Mouse (Mus musculus) kidney, postnatal 36 days (tissue): ENCODE results near the gene Inha.
A peak's percentile ranks its signal among the peaks of the same experiment; 100 is the strongest.

ENCODE experiments used
- DNase-seq, 2 experiments: peaks; one replicate each; pipeline ENCODE4 v3.0.0; 2021 to 2022; ENCODE audit warnings: mixed read lengths in 2 of 2

Gene Inha

GRCm38 (mm10) chr1:75558388-75559178 is 51.7 kb downstream of the Inha start:
- DNase-seq: no peak

GRCm38 (mm10) chr1:75559212-75559925 is 52.5 kb downstream of the Inha start:
- peak; percentile 95 for DNase-seq
